Mouse (Mus musculus): Measurements from ENCODE around the gene Fdps. TPM values are rescaled to one million over a fixed set of nuclear protein-coding genes. Genes with fewer than 3 reads are reported as not detected.
"Not testable (repeated sequence)": the region's sequence is repeated elsewhere in the genome, so short reads cannot be mapped to it uniquely, and the experiment has no call there.

The Fdps gene
- polyA plus RNA-seq, 1 experiment from 2014 or later = 247 TPM

DNA sequence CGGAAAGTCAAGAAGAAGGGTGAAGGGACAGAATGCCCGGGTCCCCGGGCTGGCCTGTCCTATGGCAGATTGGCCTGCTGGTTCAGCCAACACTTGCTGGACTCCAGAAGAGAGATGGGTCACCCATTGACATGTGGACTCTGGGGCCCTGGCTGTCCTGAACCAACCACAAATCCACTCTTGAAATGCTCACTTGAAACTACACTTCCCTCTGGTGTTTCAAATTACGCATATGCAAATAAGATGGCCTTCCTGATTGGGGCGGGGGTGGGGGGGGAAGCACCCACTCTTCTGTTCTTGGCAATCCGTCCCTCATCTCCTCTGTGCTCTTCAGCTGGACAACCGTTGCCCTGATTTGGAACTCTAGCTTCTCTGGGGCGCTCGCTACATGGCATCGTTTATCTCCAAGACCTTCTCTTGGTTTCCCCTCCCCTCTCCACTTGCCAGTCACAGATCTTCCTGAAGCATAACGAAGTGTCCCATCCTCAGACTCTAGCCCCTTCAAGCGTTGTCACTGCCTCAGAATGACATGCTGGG is 17.0 kb downstream of the Fdps start:
- Histone ChIP-seq H3K4me3 (replicated peaks) (no peak overlapping the region), H3K9me3 (no peaks in the 10 kb centered on the region), H3K27me3 (peaks cover 17% of the 10 kb centered on the region), H3K27ac (no peak overlapping the region), H3K4me1 (replicated peaks) (peaks cover 27% of the 10 kb centered on the region), H3K9ac (replicated peaks) (no peak overlapping the region), H3K4me2 (no peak overlapping the region), H3K36me3 (peaks cover 38% of the 10 kb centered on the region)
- WGBS = 83% methylated on average over 12 of the region's 12 CpGs
- ATAC-seq (ENCODE audit: insufficient number of reproducible peaks, insufficient read depth, low FRiP score, low TSS enrichment, low read depth) = no peak

DNA sequence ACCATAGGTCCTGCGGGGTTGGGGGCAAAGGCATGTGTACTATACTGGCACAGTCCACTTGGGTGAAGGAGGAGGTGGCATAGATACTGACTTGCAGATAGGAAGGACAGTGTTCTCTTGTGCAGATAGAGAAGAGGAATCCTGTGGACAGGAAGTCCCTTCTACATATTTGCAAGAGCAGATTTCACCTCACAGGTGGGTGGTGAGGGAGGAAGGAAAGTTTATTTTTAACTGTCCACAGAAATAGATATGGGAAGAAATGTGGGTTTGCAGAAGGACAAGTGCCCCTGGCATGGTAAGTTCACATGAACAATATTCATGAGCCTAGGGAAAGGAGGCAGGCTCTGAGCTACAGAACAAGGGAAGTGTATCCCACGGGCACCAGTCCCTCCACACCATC is 17.6 kb downstream of the Fdps start:
- WGBS = 84% methylated on average over 2 of the region's 2 CpGs

DNA sequence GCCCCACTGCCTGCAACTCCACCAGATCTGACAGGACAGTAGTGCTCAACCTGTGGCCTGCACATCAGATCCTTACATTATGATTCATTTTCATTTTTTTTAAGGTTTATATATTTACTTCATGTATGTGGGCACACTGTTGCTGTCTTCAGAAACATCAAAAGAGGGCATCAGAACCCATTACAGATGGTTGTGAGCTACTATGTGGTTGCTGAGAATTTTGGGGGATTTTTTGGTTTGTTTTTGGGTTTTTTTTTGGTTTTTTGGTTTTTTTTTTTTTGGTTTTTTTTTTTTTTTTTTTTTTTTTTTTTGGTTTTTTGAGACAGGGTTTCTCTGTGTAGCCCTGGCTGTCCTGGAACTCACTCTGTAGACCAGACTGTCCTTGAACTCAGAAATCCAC is 19.5 kb downstream of the Fdps start:
- not testable (repeated sequence) for H3K4me2 ChIP-seq; H3K27me3 ChIP-seq; H3K4me1 ChIP-seq (replicated peaks); H3K27ac ChIP-seq; H3K9ac ChIP-seq (replicated peaks); H3K4me3 ChIP-seq (replicated peaks); ATAC-seq (ENCODE audit: insufficient number of reproducible peaks, insufficient read depth, low FRiP score, low TSS enrichment, low read depth); H3K9me3 ChIP-seq
- H3K36me3 ChIP-seq = peaks cover 57% of the 10 kb centered on the region

More for the DNA sequence above, 17.6 kb downstream of the Fdps start:
- Histone ChIP-seq H3K27ac (no peak overlapping the region), H3K36me3 (peaks cover 44% of the 10 kb centered on the region), H3K4me3 (replicated peaks) (no peak overlapping the region), H3K4me1 (replicated peaks) (peaks cover 21% of the 10 kb centered on the region), H3K4me2 (no peak overlapping the region), H3K9ac (replicated peaks) (no peak overlapping the region), H3K27me3 (peaks cover 15% of the 10 kb centered on the region), H3K9me3 (no peaks in the 10 kb centered on the region)
- ATAC-seq (ENCODE audit: insufficient number of reproducible peaks, insufficient read depth, low FRiP score, low TSS enrichment, low read depth) = no peak

DNA sequence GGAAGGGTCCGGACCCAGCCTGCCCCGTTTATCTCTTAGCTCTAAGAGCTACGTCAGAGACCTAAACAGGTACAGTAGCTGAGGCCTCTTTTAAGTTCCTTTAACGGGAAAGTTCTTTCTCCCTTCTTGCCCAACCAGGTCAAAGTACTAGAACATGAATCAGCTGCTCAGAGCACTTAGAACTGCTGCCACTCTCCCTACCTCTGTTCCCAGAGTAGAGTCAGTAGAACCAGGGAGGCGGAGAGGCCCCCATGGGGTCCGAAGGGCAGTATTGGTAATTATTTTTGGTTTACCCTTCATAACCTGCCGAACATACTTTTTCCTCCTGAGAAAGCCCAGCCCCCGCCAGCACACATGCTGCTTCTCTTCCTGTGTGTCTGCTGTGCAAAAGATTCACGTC is 24.4 kb downstream of the Fdps start:
- ATAC-seq (ENCODE audit: insufficient number of reproducible peaks, insufficient read depth, low FRiP score, low TSS enrichment, low read depth) = no peak
- H3K4me1 ChIP-seq (replicated peaks) = no peaks in the 10 kb centered on the region
- WGBS = 90% methylated on average over 9 of the region's 9 CpGs

DNA sequence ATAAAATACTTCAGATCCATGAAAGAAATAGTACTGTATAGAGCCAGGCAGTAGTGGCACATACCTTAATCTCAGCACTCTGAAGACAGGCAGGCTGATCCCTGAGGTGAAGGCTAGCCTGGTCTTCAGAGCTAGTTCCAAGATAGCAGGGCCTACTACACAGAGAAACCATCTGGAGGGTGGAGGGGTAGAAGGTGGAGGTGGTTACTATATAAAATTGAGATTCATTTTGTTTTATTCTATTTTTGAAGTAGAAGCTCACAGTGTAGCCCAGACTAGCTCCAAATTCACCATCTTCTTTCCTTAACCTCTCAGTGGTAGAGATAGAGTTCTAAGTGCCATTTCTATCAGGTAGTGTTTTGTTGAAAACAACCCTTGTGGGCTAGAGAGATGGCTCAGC is 34.5 kb downstream of the Fdps start:
- no peaks in the 10 kb centered on the region for H3K9me3 ChIP-seq
- H3K36me3 ChIP-seq = peaks cover 96% of the 10 kb centered on the region
- no peak overlapping the region for H3K4me2 ChIP-seq
- no peak overlapping the region for H3K27ac ChIP-seq
- no peaks in the 10 kb centered on the region for H3K4me1 ChIP-seq (replicated peaks)
- no peak overlapping the region for H3K9ac ChIP-seq (replicated peaks)
- ATAC-seq (ENCODE audit: insufficient number of reproducible peaks, insufficient read depth, low FRiP score, low TSS enrichment, low read depth) = no peak
- H3K4me3 ChIP-seq (replicated peaks) = no peak overlapping the region
- no peaks in the 10 kb centered on the region for H3K27me3 ChIP-seq

More for the DNA sequence above, 24.4 kb downstream of the Fdps start:
- Histone ChIP-seq H3K27ac (no peak overlapping the region), H3K9me3 (no peaks in the 10 kb centered on the region), H3K4me3 (replicated peaks) (no peak overlapping the region), H3K4me2 (no peak overlapping the region), H3K27me3 (no peaks in the 10 kb centered on the region), H3K36me3 (peaks cover 93% of the 10 kb centered on the region), H3K9ac (replicated peaks) (no peak overlapping the region)

DNA sequence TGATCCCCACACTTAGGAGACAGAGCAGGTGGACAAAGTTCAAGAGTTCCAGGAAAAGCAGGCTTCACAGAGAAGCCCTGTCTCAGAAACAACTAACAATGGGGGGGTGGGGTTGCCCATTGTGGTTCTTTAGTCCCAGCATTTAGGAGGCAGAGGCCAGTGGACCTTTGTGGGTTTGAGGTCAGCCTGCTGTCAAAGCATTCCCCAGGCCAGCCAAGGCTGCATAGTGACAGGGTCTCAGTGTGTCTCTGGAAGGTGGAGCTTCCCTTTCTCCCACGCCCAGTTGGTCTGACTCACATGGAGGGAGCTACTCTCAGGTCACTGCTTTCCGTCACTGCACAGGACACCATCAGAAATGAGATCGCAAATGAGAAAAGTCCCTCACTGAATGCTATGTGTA is 40.1 kb downstream of the Fdps start:
- H3K4me1 ChIP-seq (replicated peaks) = no peaks in the 10 kb centered on the region
- ATAC-seq (ENCODE audit: insufficient number of reproducible peaks, insufficient read depth, low FRiP score, low TSS enrichment, low read depth) = no peak
- no peak overlapping the region for H3K9ac ChIP-seq (replicated peaks)
- WGBS = 90% methylated on average over 3 of the region's 3 CpGs
- no peak overlapping the region for H3K4me3 ChIP-seq (replicated peaks)
- no peaks in the 10 kb centered on the region for H3K9me3 ChIP-seq
- H3K4me2 ChIP-seq = no peak overlapping the region
- H3K36me3 ChIP-seq = peaks cover 98% of the 10 kb centered on the region
- H3K27me3 ChIP-seq = no peaks in the 10 kb centered on the region
- no peak overlapping the region for H3K27ac ChIP-seq

DNA sequence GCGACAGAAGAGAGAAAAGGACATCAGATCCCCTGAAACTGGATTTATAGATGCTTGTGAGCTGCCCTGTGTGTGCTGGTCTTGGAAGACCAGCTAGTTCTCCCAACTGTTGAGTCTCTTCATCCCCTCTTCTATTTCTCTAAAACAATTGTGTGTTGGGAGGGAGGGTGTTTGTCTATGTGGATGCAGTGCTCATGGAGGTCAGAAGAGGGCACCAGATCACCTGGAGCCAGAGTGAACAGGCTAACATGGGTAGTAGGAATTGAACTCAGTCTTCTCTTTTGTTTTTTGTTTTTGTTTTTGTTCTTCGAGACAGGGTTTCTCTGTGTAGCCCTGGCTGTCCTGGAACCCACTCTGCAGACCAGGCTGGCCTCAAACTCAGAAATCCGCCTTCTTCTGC is 43.0 kb downstream of the Fdps start:
- H3K9ac ChIP-seq (replicated peaks) = no peak overlapping the region
- no peak overlapping the region for H3K4me3 ChIP-seq (replicated peaks)
- H3K27ac ChIP-seq = no peak overlapping the region
- no peaks in the 10 kb centered on the region for H3K4me1 ChIP-seq (replicated peaks)
- H3K9me3 ChIP-seq = no peaks in the 10 kb centered on the region
- peaks cover 98% of the 10 kb centered on the region for H3K36me3 ChIP-seq
- no peaks in the 10 kb centered on the region for H3K27me3 ChIP-seq
- H3K4me2 ChIP-seq = no peak overlapping the region
- ATAC-seq (ENCODE audit: insufficient number of reproducible peaks, insufficient read depth, low FRiP score, low TSS enrichment, low read depth) = no peak
- WGBS = 83% methylated on average over 3 of the region's 3 CpGs

DNA sequence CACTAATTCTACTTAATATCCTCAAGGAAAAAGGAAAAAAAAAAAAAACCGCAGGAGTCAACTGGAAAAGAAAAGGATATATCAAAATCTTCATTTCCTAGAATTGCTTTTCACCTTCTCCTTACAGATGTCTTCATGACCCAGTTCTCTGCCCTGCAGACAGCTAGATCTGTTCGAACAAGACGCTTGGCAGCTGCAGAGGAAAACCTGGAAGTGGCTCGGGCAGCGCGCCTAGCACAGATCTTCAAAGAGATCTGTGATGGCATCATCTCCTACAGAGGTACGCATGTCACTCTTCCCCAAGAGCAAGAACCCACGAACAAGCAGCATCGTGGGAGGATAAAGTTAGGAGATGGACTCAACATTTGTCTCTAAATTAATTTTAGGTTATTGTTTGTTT is 43.4 kb downstream of the Fdps start:
- no peak overlapping the region for H3K27ac ChIP-seq
- WGBS = 95% methylated on average over 9 of the region's 9 CpGs
- peaks cover 98% of the 10 kb centered on the region for H3K36me3 ChIP-seq
- H3K4me2 ChIP-seq = no peak overlapping the region
- H3K27me3 ChIP-seq = no peaks in the 10 kb centered on the region
- no peaks in the 10 kb centered on the region for H3K9me3 ChIP-seq
- no peak for ATAC-seq (ENCODE audit: insufficient number of reproducible peaks, insufficient read depth, low FRiP score, low TSS enrichment, low read depth)
- H3K9ac ChIP-seq (replicated peaks) = no peak overlapping the region
- H3K4me3 ChIP-seq (replicated peaks) = no peak overlapping the region
- H3K4me1 ChIP-seq (replicated peaks) = no peaks in the 10 kb centered on the region

Other genes with a start within 250 kb of the Fdps start
- gene Msto1, start 188.0 kb downstream of the Fdps start, polyA plus RNA-seq (2016; fragmentation: Nextera tagmentation; extraction: Ambion mirVana) = 44.1 and 48.0 TPM in 2 replicates
- gene Ash1l, start 151.3 kb downstream of the Fdps start, polyA plus RNA-seq (2016; fragmentation: Nextera tagmentation; extraction: Ambion mirVana) = 23.4 and 26.1 TPM in 2 replicates
- 156 and 161 TPM in 2 replicates for gene Dap3, start 150.8 kb downstream of the Fdps start, polyA plus RNA-seq (2016; fragmentation: Nextera tagmentation; extraction: Ambion mirVana)
- gene Rusc1, start 8.6 kb downstream of the Fdps start, polyA plus RNA-seq (2016; fragmentation: Nextera tagmentation; extraction: Ambion mirVana) = 23.4 and 23.7 TPM in 2 replicates
- 0.14 TPM in 1 of 2 replicates, not detected in the other for gene Gm43738, start 860 bp downstream of the Fdps start, polyA plus RNA-seq (2016; fragmentation: Nextera tagmentation; extraction: Ambion mirVana)
- 0.24 and 0.36 TPM in 2 replicates for gene Pklr, start 34.2 kb upstream of the Fdps start, polyA plus RNA-seq (2016; fragmentation: Nextera tagmentation; extraction: Ambion mirVana)
- 2.2 and 2.8 TPM in 2 replicates for gene Hcn3, start 58.2 kb upstream of the Fdps start, polyA plus RNA-seq (2016; fragmentation: Nextera tagmentation; extraction: Ambion mirVana)
- gene Clk2, start 62.8 kb upstream of the Fdps start, polyA plus RNA-seq (2016; fragmentation: Nextera tagmentation; extraction: Ambion mirVana) = 50.3 and 54.7 TPM in 2 replicates
- gene Scamp3, start 75.5 kb upstream of the Fdps start, polyA plus RNA-seq (2016; fragmentation: Nextera tagmentation; extraction: Ambion mirVana) = 102 and 107 TPM in 2 replicates
- gene Fam189b, start 81.2 kb upstream of the Fdps start, polyA plus RNA-seq (2016; fragmentation: Nextera tagmentation; extraction: Ambion mirVana) = 27.4 and 33.8 TPM in 2 replicates
- 26.3 and 28.8 TPM in 2 replicates for gene Gba, start 101.0 kb upstream of the Fdps start, polyA plus RNA-seq (2016; fragmentation: Nextera tagmentation; extraction: Ambion mirVana)
- gene Thbs3, start 113.2 kb upstream of the Fdps start, polyA plus RNA-seq (2016; fragmentation: Nextera tagmentation; extraction: Ambion mirVana) = 44.2 and 52.7 TPM in 2 replicates
- 212 and 217 TPM in 2 replicates for gene Mtx1, start 125.1 kb upstream of the Fdps start, polyA plus RNA-seq (2016; fragmentation: Nextera tagmentation; extraction: Ambion mirVana)
- 0.53 and 1.0 TPM in 2 replicates for gene Muc1, start 127.1 kb upstream of the Fdps start, polyA plus RNA-seq (2016; fragmentation: Nextera tagmentation; extraction: Ambion mirVana)
- gene Krtcap2, start 144.0 kb upstream of the Fdps start, polyA plus RNA-seq (2016; fragmentation: Nextera tagmentation; extraction: Ambion mirVana) = 316 and 333 TPM in 2 replicates
- 6.1 and 6.3 TPM in 2 replicates for gene Trim46, start 144.3 kb upstream of the Fdps start, polyA plus RNA-seq (2016; fragmentation: Nextera tagmentation; extraction: Ambion mirVana)
- 93.9 and 102 TPM in 2 replicates for gene Dpm3, start 157.4 kb upstream of the Fdps start, polyA plus RNA-seq (2016; fragmentation: Nextera tagmentation; extraction: Ambion mirVana)
- gene Slc50a1, start 168.6 kb upstream of the Fdps start, polyA plus RNA-seq (2016; fragmentation: Nextera tagmentation; extraction: Ambion mirVana) = 58.5 and 66.3 TPM in 2 replicates
- 36.9 and 40.4 TPM in 2 replicates for gene Efna1, start 179.2 kb upstream of the Fdps start, polyA plus RNA-seq (2016; fragmentation: Nextera tagmentation; extraction: Ambion mirVana)
- gene Efna3, start 221.0 kb upstream of the Fdps start, polyA plus RNA-seq (2016; fragmentation: Nextera tagmentation; extraction: Ambion mirVana) = 17.6 and 21.3 TPM in 2 replicates
- gene Efna4, start 236.1 kb upstream of the Fdps start, polyA plus RNA-seq (2016; fragmentation: Nextera tagmentation; extraction: Ambion mirVana) = 53.2 and 55.1 TPM in 2 replicates
- 27.0 and 32.1 TPM in 2 replicates for gene Adam15, start 248.0 kb upstream of the Fdps start, polyA plus RNA-seq (2016; fragmentation: Nextera tagmentation; extraction: Ambion mirVana)

All from limb, embryonic 12.5 days (tissue).